Mouse (Mus musculus) kidney, adult 8-10 months (tissue): ENCODE measurements around the gene Armh1.
A peak's percentile ranks its signal among the peaks of the same experiment; 100 is the strongest.
"Not testable (repeated sequence)": the region's sequence is repeated elsewhere in the genome, so short reads cannot be mapped to it uniquely, and the experiment has no call there.

ENCODE experiments used
- DNase-seq, 2 experiments: peaks; one replicate each; pipeline ENCODE4 v3.0.0; 2022

The Armh1 gene

GRCm38 (mm10) chr4:117220741-117221515 is 31.0 kb downstream of the Armh1 start:
- DNase-seq, result no peak

- peak; percentile 39 to 70 for DNase-seq
Observed at GRCm38 (mm10) chr4:117218517-117219219, 33.3 kb downstream of the Armh1 start.

- no peak for DNase-seq
Observed at GRCm38 (mm10) chr4:117217029-117217428, 34.9 kb downstream of the Armh1 start.

- no peak for DNase-seq
Observed at GRCm38 (mm10) chr4:117214250-117214649, 37.7 kb downstream of the Armh1 start.

- peak; percentile 75 to 88 for DNase-seq
Observed at GRCm38 (mm10) chr4:117210147-117211074, 41.5 kb downstream of the Armh1 start.

GRCm38 (mm10) chr4:117209592-117209991 is 42.3 kb downstream of the Armh1 start:
- no peak for DNase-seq

- no peak for DNase-seq
Observed at GRCm38 (mm10) chr4:117202992-117203354, 49.0 kb downstream of the Armh1 start.

- DNase-seq, result peak; percentile 60 to 67
Observed at GRCm38 (mm10) chr4:117202046-117202991, 49.6 kb downstream of the Armh1 start.

GRCm38 (mm10) chr4:117191804-117192203 is 60.1 kb downstream of the Armh1 start:
- DNase-seq, result no peak

- DNase-seq, result no peak
Observed at GRCm38 (mm10) chr4:117190660-117191059, 61.3 kb downstream of the Armh1 start.

GRCm38 (mm10) chr4:117189856-117190543 is 61.9 kb downstream of the Armh1 start:
- peak; percentile 30 to 51 for DNase-seq

GRCm38 (mm10) chr4:117189382-117189855 is 62.5 kb downstream of the Armh1 start:
- DNase-seq, result peak; percentile 82 to 90

GRCm38 (mm10) chr4:117188969-117189368 is 63.0 kb downstream of the Armh1 start:
- DNase-seq, result no peak

- DNase-seq, result not testable (repeated sequence)
Observed at GRCm38 (mm10) chr4:117182759-117183096, 69.2 kb downstream of the Armh1 start.

GRCm38 (mm10) chr4:117181863-117182758 is 69.8 kb downstream of the Armh1 start, which contains the start of gene Kif2c:
Gene Kif2c (minus strand): TSS chr4:117182639.
- peak; percentile 89 to 93 for DNase-seq

GRCm38 (mm10) chr4:117169936-117170335 is 82.0 kb downstream of the Armh1 start:
- DNase-seq, result no peak
